Mouse (Mus musculus): ENCODE data around the gene Pole. TPM values are rescaled to one million over a fixed set of nuclear protein-coding genes. Genes with fewer than 3 reads are reported as not detected.

Gene Pole
- total and polyA plus RNA-seq, 3 experiments, result 46.0 to 60.2 (median 55.0) TPM

DNA sequence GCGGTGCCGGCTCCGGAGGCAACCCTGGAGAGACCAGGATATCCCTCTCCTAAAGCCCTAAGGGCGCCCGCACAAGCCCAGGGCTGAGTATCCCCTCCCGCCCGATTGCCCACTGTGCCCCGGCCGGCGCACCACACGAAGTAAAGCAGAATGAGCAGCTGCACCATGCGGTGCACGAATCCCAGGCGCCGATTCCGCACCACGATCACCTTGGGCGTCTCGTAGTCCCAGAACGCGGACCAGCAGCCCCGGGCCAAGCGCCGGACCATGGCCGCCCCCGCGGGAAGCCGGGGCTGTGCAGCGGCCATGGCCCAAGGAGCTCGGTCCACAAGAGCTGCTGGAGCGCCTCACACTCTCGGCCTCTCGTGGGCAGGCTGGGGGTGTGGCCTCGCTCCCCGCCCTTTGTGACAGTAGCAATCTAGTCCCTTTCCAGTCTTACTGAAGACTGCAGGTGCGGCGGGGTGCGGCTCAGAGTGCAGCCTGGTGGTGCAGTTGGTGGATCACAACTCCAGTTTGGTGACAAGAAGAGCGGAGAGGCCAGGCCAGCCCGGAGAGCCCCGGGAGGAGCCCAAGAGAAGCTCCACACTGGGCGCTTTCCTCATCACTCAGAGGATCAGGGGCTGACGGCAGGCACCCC is 56.7 kb downstream of the Pole start, which contains the start of gene P2rx2:
P2rx2 (minus strand) TSS at position 565 of the 637 bp plus-strand sequence.
- Histone ChIP-seq H3K27ac (ENCODE audit: insufficient read depth, low read depth) (no peak within 1 kb of the TSS), H3K9ac (ENCODE audit: insufficient read depth, low read depth) (no peak within 1 kb of the TSS), H3K36me3 (replicated peaks in 1 of 2; ENCODE audit: control insufficient read depth in 1 of 2, insufficient read depth in 1 of 2, low read length in 1 of 2) (peaks cover 10 to 50% of the 10 kb centered on the region in 2 experiments), H3K27me3 (replicated peaks) (no peaks in the 10 kb centered on the region), H3K9me3 (replicated peaks; ENCODE audit: low read length) (no peaks in the 10 kb centered on the region), H3K4me2 (ENCODE audit: insufficient read depth, low read depth, poor library complexity, severe bottlenecking) (no peak within 1 kb of the TSS), H3K79me2 (replicated peaks; ENCODE audit: control insufficient read depth, extremely low read depth, insufficient read depth, poor library complexity, severe bottlenecking) (no peaks in the 10 kb centered on the region), H3K4me3 (replicated peaks in 1 of 3; ENCODE audit: low read depth in 2 of 3, low read length in 2 of 3, poor library complexity in 1 of 3) (no peak within 1 kb of the TSS), H3K4me1 (ENCODE audit: control insufficient read depth in 1 of 2, insufficient read depth in 2 of 2) (no peaks in the 10 kb centered on the region)
- no peak for DNase-seq (ENCODE audit: extremely low read depth)
- dilution Hi-C loops (cut with MboI; ENCODE audit: extremely low pct_ligation_motif_present, extremely low pct_unique_long_range_greater_than_20kb, low sequenced_read_pairs), result no loop called here
- in situ Hi-C loops (cut with MboI; ENCODE audit: low pct_ligation_motif_present, low pct_unique_long_range_greater_than_20kb, low sequenced_read_pairs), result no loop called here
- TF ChIP-seq TCF12 (IDR thresholded peaks at IDR 0.05; ENCODE audit: low read depth, low read length), result no peak
- TF ChIP-seq KAT2A (IDR thresholded peaks at IDR 0.05; ENCODE audit: insufficient replicate concordance, low read length), result no peak

DNA sequence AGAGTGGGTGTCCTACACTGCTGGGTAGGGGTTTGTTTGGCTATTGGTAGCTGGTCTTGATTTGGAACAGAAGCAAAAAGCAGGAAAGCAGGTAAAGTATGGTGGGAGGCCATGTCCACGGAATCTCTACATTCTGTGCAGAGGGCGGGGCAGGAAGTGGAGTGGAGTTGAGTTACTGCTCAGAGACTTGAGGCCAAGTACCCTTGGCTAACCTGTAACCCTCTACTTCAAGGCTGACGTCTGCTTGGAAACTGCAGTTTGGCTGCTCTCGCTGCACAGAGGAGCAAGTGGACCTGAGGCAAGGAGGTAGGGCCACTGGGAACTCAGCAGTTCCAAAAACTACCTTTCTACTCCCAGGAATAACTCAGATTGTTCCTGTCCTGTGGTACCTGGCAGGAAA is 58.4 kb downstream of the Pole start, which contains the start of gene Lrcol1:
Lrcol1 (plus strand) TSS at position 207 of the 400 bp plus-strand sequence.
- H3K9ac ChIP-seq (ENCODE audit: insufficient read depth, low read depth), result no peak within 1 kb of the TSS
- H3K79me2 ChIP-seq (replicated peaks; ENCODE audit: control insufficient read depth, extremely low read depth, insufficient read depth, poor library complexity, severe bottlenecking), result no peaks in the 10 kb centered on the region
- DNase-seq (ENCODE audit: extremely low read depth), result no peak
- TF ChIP-seq MAFK (IDR thresholded peaks at IDR 0.05; ENCODE audit: insufficient replicate concordance, low read length) (no peak), GABPA (IDR thresholded peaks at IDR 0.05; ENCODE audit: insufficient replicate concordance, low read depth, low read length) (no peak), ZKSCAN1 (IDR thresholded peaks at IDR 0.05; ENCODE audit: borderline replicate concordance, low read depth, low read length) (no peak), ETS1 (conservative IDR thresholded peaks at IDR 0.05; ENCODE audit: low read depth, low read length) (no peak), MEF2A (IDR thresholded peaks at IDR 0.05; ENCODE audit: borderline replicate concordance, low read depth, low read length) (no peak), ZMIZ1 (IDR thresholded peaks at IDR 0.05; ENCODE audit: low read depth, low read length) (no peak)
- in situ Hi-C loops (cut with MboI; ENCODE audit: low pct_ligation_motif_present, low pct_unique_long_range_greater_than_20kb, low sequenced_read_pairs), result no loop called here
- H3K4me3 ChIP-seq (replicated peaks in 1 of 3; ENCODE audit: low read depth in 2 of 3, low read length in 2 of 3, poor library complexity in 1 of 3), result no peak within 1 kb of the TSS
- dilution Hi-C loops (cut with MboI; ENCODE audit: extremely low pct_ligation_motif_present, extremely low pct_unique_long_range_greater_than_20kb, low sequenced_read_pairs), result no loop called here
- peaks cover 0 to 8% of the 10 kb centered on the region in 2 experiments; a peak in 1 of 4 replicates for H3K4me1 ChIP-seq (ENCODE audit: control insufficient read depth in 1 of 2, insufficient read depth in 2 of 2)
- H3K36me3 ChIP-seq (replicated peaks in 1 of 2; ENCODE audit: control insufficient read depth in 1 of 2, insufficient read depth in 1 of 2, low read length in 1 of 2), result peaks cover 4 to 32% of the 10 kb centered on the region in 2 experiments
- H3K4me2 ChIP-seq (ENCODE audit: insufficient read depth, low read depth, poor library complexity, severe bottlenecking), result no peak within 1 kb of the TSS
- no peaks in the 10 kb centered on the region for H3K9me3 ChIP-seq (replicated peaks; ENCODE audit: low read length)
- H3K27me3 ChIP-seq (replicated peaks), result no peaks in the 10 kb centered on the region
- H3K27ac ChIP-seq (ENCODE audit: insufficient read depth, low read depth), result no peak within 1 kb of the TSS

DNA sequence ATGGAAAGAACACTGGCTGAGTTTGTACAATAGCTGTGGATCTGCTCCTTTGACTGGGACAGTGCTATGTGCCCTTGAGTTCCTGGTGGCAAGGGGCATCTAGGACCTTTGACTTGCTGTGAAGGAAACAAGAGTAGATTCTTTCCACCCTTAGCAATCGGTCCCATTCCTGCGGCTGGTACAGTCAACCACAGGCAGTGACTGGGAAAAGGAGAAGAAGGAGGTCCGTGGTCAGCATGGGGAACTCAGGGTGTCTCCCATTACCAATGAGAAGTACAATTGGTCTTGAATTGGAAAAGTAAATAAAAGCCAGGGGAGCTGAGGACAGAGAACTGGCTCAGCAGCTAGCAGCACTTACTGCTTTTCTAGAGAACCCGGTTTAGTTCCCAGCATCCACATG is 59.4 kb downstream of the Pole start:
- no peaks in the 10 kb centered on the region for H3K27me3 ChIP-seq (replicated peaks)
- peaks cover 0 to 8% of the 10 kb centered on the region in 2 experiments; a peak in 1 of 4 replicates for H3K4me1 ChIP-seq (ENCODE audit: control insufficient read depth in 1 of 2, insufficient read depth in 2 of 2)
- H3K36me3 ChIP-seq (replicated peaks in 1 of 2; ENCODE audit: control insufficient read depth in 1 of 2, insufficient read depth in 1 of 2, low read length in 1 of 2), result peaks cover 0 to 22% of the 10 kb centered on the region in 2 experiments
- TF ChIP-seq RCOR1 (conservative IDR thresholded peaks at IDR 0.05; ENCODE audit: low read depth, low read length), result no peak
- no peak for TF ChIP-seq USF2 (conservative IDR thresholded peaks at IDR 0.05; ENCODE audit: low read depth, low read length)
- no peak for TF ChIP-seq SIN3A (IDR thresholded peaks at IDR 0.05; ENCODE audit: low read length)
- no peak for TF ChIP-seq ZC3H11A (IDR thresholded peaks at IDR 0.05; ENCODE audit: low read depth, low read length)
- TF ChIP-seq E2F4 (IDR thresholded peaks at IDR 0.05; ENCODE audit: insufficient replicate concordance, low read depth, low read length), result no peak
- TF ChIP-seq EP300 (IDR thresholded peaks at IDR 0.05; ENCODE audit: low read length), result no peak
- TF ChIP-seq MXI1 (IDR thresholded peaks at IDR 0.05; ENCODE audit: low read depth, low read length), result no peak
- no peak for TF ChIP-seq RAD21 (IDR thresholded peaks at IDR 0.05; ENCODE audit: low read depth, low read length)
- TF ChIP-seq ZKSCAN1 (IDR thresholded peaks at IDR 0.05; ENCODE audit: borderline replicate concordance, low read depth, low read length), result no peak
- TF ChIP-seq NRF1 (IDR thresholded peaks at IDR 0.05; ENCODE audit: low read depth, low read length), result no peak
- no peak for TF ChIP-seq MAX (IDR thresholded peaks at IDR 0.05; ENCODE audit: low read length)
- no peak for TF ChIP-seq MEF2A (IDR thresholded peaks at IDR 0.05; ENCODE audit: borderline replicate concordance, low read depth, low read length)
- no peak for TF ChIP-seq MYC (IDR thresholded peaks at IDR 0.05; ENCODE audit: low read depth, low read length)
- TF ChIP-seq ZMIZ1 (IDR thresholded peaks at IDR 0.05; ENCODE audit: low read depth, low read length), result no peak
- no peak for TF ChIP-seq ELF1 (IDR thresholded peaks at IDR 0.05; ENCODE audit: low read depth, low read length)
- TF ChIP-seq JUND (conservative IDR thresholded peaks at IDR 0.05; ENCODE audit: low read depth, low read length), result no peak
- no peaks in the 10 kb centered on the region for H3K9me3 ChIP-seq (replicated peaks; ENCODE audit: low read length)
- no peak overlapping the region for H3K4me3 ChIP-seq (replicated peaks in 1 of 3; ENCODE audit: low read depth in 2 of 3, low read length in 2 of 3, poor library complexity in 1 of 3)
- no peaks in the 10 kb centered on the region for H3K79me2 ChIP-seq (replicated peaks; ENCODE audit: control insufficient read depth, extremely low read depth, insufficient read depth, poor library complexity, severe bottlenecking)
- H3K9ac ChIP-seq (ENCODE audit: insufficient read depth, low read depth), result no peak overlapping the region
- in situ Hi-C loops (cut with MboI; ENCODE audit: low pct_ligation_motif_present, low pct_unique_long_range_greater_than_20kb, low sequenced_read_pairs), result no loop called here
- H3K4me2 ChIP-seq (ENCODE audit: insufficient read depth, low read depth, poor library complexity, severe bottlenecking), result no peak overlapping the region
- H3K27ac ChIP-seq (ENCODE audit: insufficient read depth, low read depth), result no peak overlapping the region
- dilution Hi-C loops (cut with MboI; ENCODE audit: extremely low pct_ligation_motif_present, extremely low pct_unique_long_range_greater_than_20kb, low sequenced_read_pairs), result no loop called here
- no peak for DNase-seq (ENCODE audit: extremely low read depth)

All from CH12.LX (cell line).